Mouse (Mus musculus) bone marrow, adult 2 months (tissue): ENCODE data around the gene Zfp839.

Experiments used
- CTCF ChIP-seq: fragments of 200-500 bp; IDR thresholded peaks from 2 replicates; pipeline ENCODE4 v1.5.1; 2011; ENCODE audit warnings: low read length, control low read depth; ENCODE audit not compliant: control insufficient read depth, insufficient read depth
- POLR2A ChIP-seq: fragments of 200-500 bp; IDR thresholded peaks from 2 replicates; pipeline ENCODE4 v1.6.1; 2011; ENCODE audit warnings: low read depth, mild to moderate bottlenecking, control low read depth, low read length, borderline replicate concordance; ENCODE audit not compliant: control insufficient read depth

GRCm38 (mm10) chr12:110851923-110852322 is 1.9 kb downstream of the Zfp839 start:
- TF ChIP-seq CTCF (no peak), POLR2A (no peak)
